Mouse (Mus musculus) layer of hippocampus, postnatal 10 days (tissue): ENCODE measurements around the gene Tgm7. TPM values are rescaled to one million over a fixed set of nuclear protein-coding genes. Genes with fewer than 3 reads are reported as not detected.
"Not testable (repeated sequence)": the region's sequence is repeated elsewhere in the genome, so short reads cannot be mapped to it uniquely, and the experiment has no call there.

Experiments used
- DNase-seq, 2 experiments: peaks; one replicate each; pipeline ENCODE4 v3.0.0; 2021; ENCODE audit warnings: low spot score in 2 of 2
- long read RNA-seq: library from polyadenylated mRNA; stranded (forward); transcript quantifications from one replicate; pipeline ENCODE4 v2.0.0, GENCODE M21; 2023
- total RNA-seq, 2 experiments: library from RNA; stranded (reverse); gene quantifications; 2 replicates each; pipeline ENCODE4 v1.2.3; 2021

Gene Tgm7
- total RNA-seq = under 1 TPM in 1 of 2 experiments, not detected in 1; 0.16 TPM
- long read RNA-seq = 0 reads

- DNase-seq = no peak
These were observed at the start of gene Tgm7 for GRCm38 (mm10) chr2:121109695-121110094. Gene Tgm7, minus strand, starts transcription at chr2:121109795.

- no peak for DNase-seq
These were observed 43.5 kb upstream of the Tgm7 start for GRCm38 (mm10) chr2:121153100-121153499.

GRCm38 (mm10) chr2:121149679-121150078 lies 40.1 kb upstream of the Tgm7 start:
- no peak for DNase-seq

GRCm38 (mm10) chr2:121142415-121142814 lies 32.8 kb upstream of the Tgm7 start:
- no peak for DNase-seq

- DNase-seq = no peak
These were observed 31.8 kb upstream of the Tgm7 start for GRCm38 (mm10) chr2:121141216-121142035.

GRCm38 (mm10) chr2:121140018-121140882 lies 30.7 kb upstream of the Tgm7 start, which contains the start of the genes Adal and Lcmt2:
Gene Adal, plus strand, starts transcription at chr2:121140428.
Gene Lcmt2, minus strand, starts transcription at chr2:121140653.
- peak; percentile 90 to 94 for DNase-seq

GRCm38 (mm10) chr2:121139266-121140017 lies 29.8 kb upstream of the Tgm7 start:
- peak; percentile 10 to 20 for DNase-seq

GRCm38 (mm10) chr2:121137371-121137770 lies 27.8 kb upstream of the Tgm7 start:
- no peak for DNase-seq

- no peak for DNase-seq
These were observed 23.2 kb upstream of the Tgm7 start for GRCm38 (mm10) chr2:121132822-121133221.

GRCm38 (mm10) chr2:121128865-121129620 lies 19.4 kb upstream of the Tgm7 start:
- DNase-seq = no peak

- no peak for DNase-seq
These were observed 17.9 kb upstream of the Tgm7 start for GRCm38 (mm10) chr2:121127536-121127935.

GRCm38 (mm10) chr2:121126302-121126701 lies 16.7 kb upstream of the Tgm7 start:
- DNase-seq = not testable (repeated sequence)

- DNase-seq = no peak
These were observed 9.7 kb upstream of the Tgm7 start for GRCm38 (mm10) chr2:121119260-121119659.

GRCm38 (mm10) chr2:121115418-121115817 lies 5.8 kb upstream of the Tgm7 start:
- no peak for DNase-seq

GRCm38 (mm10) chr2:121105940-121106339 lies 3.7 kb downstream of the Tgm7 start:
- no peak for DNase-seq

GRCm38 (mm10) chr2:121102051-121102450 lies 7.5 kb downstream of the Tgm7 start:
- DNase-seq = peak; percentile 66 to 76

- DNase-seq = no peak
These were observed 19.8 kb downstream of the Tgm7 start for GRCm38 (mm10) chr2:121089751-121090150.

GRCm38 (mm10) chr2:121088507-121088906 lies 21.1 kb downstream of the Tgm7 start:
- no peak for DNase-seq

GRCm38 (mm10) chr2:121085480-121086185 lies 24.0 kb downstream of the Tgm7 start, which contains the start of gene Tgm5:
Gene Tgm5, minus strand, starts transcription at chr2:121085841.
- no peak for DNase-seq

- no peak for DNase-seq
These were observed 27.0 kb downstream of the Tgm7 start for GRCm38 (mm10) chr2:121082626-121083025.
